Mouse (Mus musculus) cerebellum, adult 11-12 months (tissue): ENCODE results near the gene Actn3.
A peak's percentile ranks its signal among the peaks of the same experiment; 100 is the strongest.
"Not testable (repeated sequence)": the region's sequence is repeated elsewhere in the genome, so short reads cannot be mapped to it uniquely, and the experiment has no call there.

Experiments used
- DNase-seq: peaks from one replicate; pipeline ENCODE4 v3.0.0; 2022

Actn3 gene

DNA sequence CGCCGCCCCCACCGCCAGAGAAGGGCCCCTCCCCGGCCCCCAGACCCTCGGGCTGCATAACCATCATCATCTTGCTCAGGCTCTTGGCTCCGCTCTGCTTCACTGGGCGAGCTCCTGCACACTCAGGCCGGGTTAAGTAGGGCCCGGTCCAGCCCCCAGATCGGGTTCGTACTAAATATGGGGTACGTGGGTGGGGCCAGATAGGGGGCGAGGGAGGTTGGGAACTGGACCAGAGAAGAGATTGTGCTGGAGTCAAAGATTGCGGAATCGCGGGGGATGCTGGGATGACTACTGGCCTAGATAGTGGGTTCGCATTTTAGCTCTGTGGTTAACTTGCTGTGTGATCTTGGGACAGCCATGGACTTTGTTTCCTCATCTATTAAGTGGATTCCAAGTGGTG, at the start of gene Actn3:
TSS of gene Actn3 (minus strand) at position 125 of the 400 bp plus-strand sequence.
- DNase-seq: no peak

DNA sequence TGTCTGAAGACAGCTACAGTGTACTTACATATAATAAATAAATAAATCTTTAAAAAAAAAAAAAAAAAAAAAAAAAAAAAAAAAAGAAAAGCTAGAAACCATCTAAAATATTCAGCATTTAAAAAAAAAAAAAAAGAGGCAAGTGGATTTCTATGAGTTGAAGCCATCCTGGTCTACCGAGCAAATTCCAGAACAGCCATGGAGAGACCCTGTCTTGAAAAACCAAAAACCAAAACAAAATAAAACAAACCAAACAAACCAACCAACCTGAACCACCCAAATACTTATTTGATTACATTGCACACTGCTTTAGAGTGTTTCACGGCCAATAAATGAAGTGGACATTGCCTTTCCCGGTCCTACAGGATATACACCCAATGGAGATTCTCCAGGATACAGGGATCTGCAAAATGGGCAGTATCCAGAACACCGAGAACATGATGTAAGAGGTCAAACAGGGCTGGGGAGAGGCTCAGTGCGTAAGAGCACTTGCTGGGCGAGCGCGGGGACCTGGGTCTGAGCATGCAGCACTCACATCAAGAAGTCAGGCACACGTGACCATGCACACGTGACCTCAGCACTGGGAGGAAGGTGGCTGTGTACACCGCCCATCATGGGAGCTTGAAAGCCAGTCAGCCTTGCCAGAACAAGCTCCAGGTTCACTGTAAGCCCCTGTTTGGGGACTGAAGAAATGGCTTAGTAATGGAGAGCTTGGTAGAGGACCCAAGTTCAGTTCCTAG, 47.6 kb upstream of the Actn3 start:
- no peak for DNase-seq

DNA sequence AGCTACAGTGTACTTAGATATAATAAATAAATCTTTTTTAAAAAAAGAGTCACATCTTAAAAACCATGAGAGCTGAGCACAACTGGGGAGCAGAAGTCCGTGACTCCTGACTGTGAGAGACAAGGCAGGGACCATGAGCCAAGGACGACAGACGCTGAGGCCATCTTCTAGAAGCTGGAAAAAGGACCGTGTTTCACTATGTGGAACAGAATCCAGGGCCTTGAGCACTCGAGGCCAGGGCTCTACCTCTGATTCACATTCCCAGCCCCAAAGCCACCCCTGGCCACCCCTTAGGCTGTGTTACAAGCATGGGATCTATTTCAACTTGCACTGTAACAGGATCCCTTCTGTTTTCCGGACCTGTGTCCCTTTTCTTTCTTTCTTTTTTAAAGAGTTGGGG, 41.9 kb upstream of the Actn3 start:
- DNase-seq: no peak

DNA sequence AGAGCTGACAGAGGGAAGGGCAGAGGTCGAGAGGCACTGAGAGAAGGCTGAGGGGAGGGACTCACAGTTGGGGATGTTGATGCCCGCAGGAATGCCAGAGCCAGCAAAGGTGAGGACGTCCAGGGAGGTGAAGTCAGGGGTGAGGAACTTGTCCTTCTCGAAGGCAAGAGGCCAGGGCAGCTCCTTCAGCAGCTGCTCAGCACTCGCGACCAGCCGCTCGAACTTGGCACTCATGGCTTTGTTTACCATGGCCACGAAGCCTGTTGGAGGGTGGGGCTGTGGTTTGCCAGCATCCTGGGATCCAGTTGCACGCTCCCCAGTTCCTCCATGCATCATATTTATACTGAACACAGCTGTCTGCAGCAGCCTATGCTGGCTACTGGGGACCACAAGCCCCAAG, 39.1 kb upstream of the Actn3 start:
- no peak for DNase-seq

- DNase-seq: no peak
Measured at GRCm38 (mm10) chr19:4915924-4916603, 38.4 kb upstream of the Actn3 start.

- DNase-seq: no peak
Measured at GRCm38 (mm10) chr19:4909376-4909775, 31.7 kb upstream of the Actn3 start.

DNA sequence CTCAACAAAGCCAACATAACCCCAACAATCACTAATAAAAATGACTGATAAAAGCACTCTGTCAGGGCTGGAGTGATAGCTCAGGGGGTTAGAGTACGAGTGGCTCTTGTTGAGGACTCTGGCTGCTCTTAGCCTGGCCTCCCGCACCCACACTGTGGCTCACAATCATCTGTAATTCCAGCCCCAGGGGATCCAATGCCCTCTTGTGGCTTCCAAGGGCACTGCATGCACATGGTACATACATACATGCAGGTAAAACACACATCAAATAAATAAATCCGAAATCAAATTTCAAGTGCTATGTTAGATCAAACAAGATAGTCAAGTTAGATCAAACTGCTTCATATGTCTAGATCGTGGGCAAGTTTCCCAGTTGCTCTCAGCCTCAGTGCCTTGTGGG, 30.4 kb upstream of the Actn3 start:
- no peak for DNase-seq

DNA sequence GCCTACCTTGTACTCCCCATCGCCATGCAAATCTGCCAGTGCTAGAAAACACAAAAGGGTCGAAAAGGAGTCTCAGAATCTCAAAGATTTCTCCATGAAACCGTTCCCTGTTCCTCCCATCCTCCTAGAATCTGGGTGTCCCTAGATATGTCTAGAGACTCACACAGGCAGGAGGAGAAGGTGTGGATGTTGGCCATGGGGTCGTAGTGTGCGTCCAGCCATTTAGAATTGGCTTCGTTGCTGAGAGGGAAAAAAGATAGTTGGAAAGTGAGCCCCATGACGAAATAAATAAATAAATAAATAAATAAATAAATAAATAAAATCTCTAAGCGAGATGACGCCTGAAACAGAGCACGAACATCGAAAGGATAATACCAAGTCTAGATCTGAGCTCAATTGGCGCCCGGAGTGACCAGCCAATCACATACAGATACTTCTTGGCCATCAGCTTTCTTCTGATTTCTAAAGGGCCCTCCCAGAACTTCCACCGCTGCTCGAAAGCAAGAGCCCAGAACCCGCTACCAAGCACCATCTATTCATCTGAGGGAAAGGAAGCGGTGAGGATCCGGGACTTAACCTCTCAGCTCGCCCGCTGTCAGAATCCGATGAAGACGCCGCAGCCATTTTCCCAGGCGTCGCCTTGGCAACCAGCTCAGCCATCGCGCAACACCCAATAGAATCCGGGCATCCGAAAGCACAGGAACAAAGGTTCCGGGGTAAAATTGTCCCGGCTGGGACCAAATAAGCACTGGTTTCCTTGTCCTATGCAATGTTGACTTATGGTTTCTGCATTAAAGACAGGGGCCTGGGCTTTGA, 28.5 kb upstream of the Actn3 start, which contains the start of gene Bbs1:
TSS of gene Bbs1 (minus strand) at position 650 of the 816 bp plus-strand sequence.
- DNase-seq: peak; percentile 64

GRCm38 (mm10) chr19:4899888-4900287, 22.2 kb upstream of the Actn3 start:
- DNase-seq: no peak

GRCm38 (mm10) chr19:4898972-4899371, 21.3 kb upstream of the Actn3 start:
- no peak for DNase-seq

GRCm38 (mm10) chr19:4896780-4897520, 19.2 kb upstream of the Actn3 start:
- DNase-seq: no peak

GRCm38 (mm10) chr19:4891798-4892197, 14.1 kb upstream of the Actn3 start:
- no peak for DNase-seq

DNA sequence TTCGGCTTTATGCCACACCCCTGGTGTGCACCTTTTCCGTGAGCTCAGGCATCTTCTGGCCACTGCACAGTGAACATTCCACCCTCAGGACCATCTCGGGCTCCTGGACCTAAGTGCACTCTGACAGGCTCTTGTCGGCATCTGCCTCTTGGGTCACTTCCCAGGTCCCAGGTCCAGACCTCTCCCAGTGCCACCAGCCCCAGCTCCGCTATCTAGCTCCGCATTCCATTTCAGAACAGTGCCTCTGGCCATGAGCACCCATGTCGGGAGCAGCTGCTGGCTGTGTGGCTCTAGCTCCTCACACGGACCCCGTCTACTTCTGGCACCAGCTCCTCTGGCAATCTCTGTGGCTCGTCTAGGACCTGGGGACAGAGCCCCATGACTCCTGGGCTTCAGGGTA, 12.1 kb upstream of the Actn3 start:
- DNase-seq: no peak

- DNase-seq: no peak
Measured at GRCm38 (mm10) chr19:4883961-4884360, 6.3 kb upstream of the Actn3 start.

DNA sequence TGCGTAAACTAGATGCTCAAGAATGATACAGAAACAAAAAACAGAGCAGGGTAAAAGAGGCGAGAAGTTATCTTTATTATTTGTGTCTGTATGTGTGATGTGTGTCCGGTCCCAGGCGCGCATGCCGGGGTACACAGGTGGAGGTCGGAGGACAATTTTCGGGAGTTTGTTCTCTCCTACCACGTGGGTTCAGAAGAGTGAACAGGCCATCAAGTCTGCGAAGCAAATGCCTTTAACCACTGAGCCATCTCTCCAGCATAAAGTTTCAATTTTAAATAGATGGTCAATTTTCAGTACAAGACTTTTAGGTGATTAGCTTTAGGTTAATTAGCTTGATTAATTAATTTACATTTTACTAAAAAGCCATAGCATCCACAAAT, 1.6 kb upstream of the Actn3 start:
- no peak for DNase-seq

GRCm38 (mm10) chr19:4878405-4879323, 955 bp upstream of the Actn3 start, which contains the start of gene Zdhhc24:
TSS of gene Zdhhc24 (plus strand) at chr19:4878668.
- peak; percentile 94 for DNase-seq

DNA sequence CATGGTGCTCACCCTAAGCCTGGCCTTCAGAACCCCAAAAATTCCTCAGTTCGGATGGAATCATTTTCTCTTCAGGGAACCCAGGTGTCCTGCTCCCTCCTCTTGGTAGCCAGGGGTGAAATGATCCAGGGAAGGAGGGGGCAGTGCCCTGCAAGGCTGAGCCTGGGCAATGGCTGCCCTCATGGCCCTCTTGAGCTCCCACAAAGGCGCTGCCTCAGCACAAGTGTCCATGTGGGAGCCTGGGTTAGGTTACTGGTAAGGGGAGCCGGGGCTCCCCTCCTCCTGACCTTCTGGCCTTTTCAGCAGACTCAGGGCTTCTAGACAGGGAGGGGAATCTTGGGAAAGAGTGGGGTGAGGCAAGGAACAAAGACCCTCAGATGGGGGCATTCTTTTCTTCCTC, 954 bp downstream of the Actn3 start:
- no peak for DNase-seq

DNA sequence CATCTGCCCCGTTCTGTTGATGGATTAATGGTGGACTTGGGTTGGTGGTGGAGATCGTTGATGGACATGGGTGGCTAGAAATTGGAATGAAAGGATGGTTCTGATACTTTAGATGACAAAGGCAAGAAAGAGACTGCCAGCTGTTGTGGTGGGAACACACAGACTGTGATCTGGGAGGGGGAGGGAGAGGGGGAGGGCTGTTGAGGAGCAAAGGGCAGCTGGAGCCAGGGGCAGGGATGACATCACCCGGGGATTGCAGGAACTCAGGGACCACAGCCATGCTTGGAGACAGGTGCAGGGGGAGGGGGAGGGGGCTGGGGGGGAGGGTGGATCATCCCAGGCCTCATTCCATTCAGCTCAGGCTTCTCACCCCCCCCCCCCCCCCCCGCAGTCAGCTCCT, 1.5 kb downstream of the Actn3 start:
- no peak for DNase-seq

GRCm38 (mm10) chr19:4874613-4875012, 3.1 kb downstream of the Actn3 start:
- DNase-seq: not testable (repeated sequence)

DNA sequence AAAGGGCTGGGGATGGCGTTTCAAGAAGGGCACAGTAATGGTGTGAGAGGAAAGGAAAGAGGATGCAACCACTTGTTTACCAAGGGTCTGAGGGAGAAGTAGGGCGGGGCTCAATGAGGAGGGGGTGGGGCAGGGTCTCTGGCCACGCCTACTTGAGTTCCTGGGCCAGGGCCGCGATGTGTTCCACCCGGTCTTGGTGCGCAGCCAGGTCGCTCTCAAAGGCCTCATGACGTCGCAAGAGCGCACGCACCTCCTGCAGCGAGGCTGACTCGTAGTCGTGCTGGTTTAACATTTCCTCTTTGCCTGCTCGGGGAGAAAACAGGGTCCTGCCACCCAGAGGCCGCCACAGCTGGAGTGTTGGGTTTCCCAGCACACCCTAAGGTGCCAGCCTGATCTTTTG, 12.6 kb downstream of the Actn3 start:
- no peak for DNase-seq

- no peak for DNase-seq
Measured at GRCm38 (mm10) chr19:4863048-4863447, 14.7 kb downstream of the Actn3 start.

DNA sequence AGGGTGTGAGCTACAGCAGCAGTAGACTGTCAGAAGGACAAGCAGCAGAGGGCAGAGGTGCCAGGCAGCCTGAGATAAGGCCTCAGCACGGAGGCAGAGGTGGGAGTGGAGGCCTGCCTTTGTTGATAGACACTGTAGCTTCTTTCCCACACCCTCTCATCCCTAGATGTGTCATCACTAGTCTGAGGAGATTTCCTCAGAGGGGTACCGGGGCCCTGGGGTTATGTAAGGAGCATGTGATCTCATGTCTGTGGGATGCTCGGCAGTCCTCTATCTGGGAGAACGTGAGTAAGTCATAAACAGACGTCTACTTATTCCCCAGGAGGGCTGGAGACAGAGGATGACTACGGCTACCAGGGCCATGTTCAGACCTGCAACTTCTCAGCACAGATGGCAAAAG, 18.6 kb downstream of the Actn3 start:
- no peak for DNase-seq
